Mouse (Mus musculus) kidney, embryonic 15.5 days (tissue): Measurements from ENCODE around the gene Cilp2. TPM values are rescaled to one million over a fixed set of nuclear protein-coding genes. Genes with fewer than 3 reads are reported as not detected.

ENCODE experiments used
- ATAC-seq: fragments of 200-750 bp; cut with Nextera tagmentation; replicated peaks from 2 replicates; pipeline ENCODE4 v1.8.0; 2017; ENCODE audit warnings: moderate TSS enrichment; ENCODE audit not compliant: low FRiP score
- H3K27ac ChIP-seq: fragments of 300-500 bp; sonication (generic); 2 replicates; pipeline ENCODE4 v1.5.1; 2015; ENCODE audit warnings: mild to moderate bottlenecking, inconsistent platforms
- H3K27me3 ChIP-seq: fragments of 300-500 bp; sonication (generic); 2 replicates; pipeline ENCODE4 v1.6.1; 2015; ENCODE audit warnings: inconsistent platforms
- H3K36me3 ChIP-seq: fragments of 300-500 bp; sonication (generic); 2 replicates; pipeline ENCODE4 v1.6.1; 2015; ENCODE audit warnings: inconsistent platforms
- H3K4me1 ChIP-seq: fragments of 300-500 bp; sonication (generic); 2 replicates; pipeline ENCODE4 v1.6.1; 2015; ENCODE audit warnings: inconsistent platforms
- H3K4me2 ChIP-seq: fragments of 300-500 bp; sonication (generic); 2 replicates; pipeline ENCODE4 v1.6.1; 2015; ENCODE audit warnings: moderate library complexity, mild to moderate bottlenecking, inconsistent platforms
- H3K4me3 ChIP-seq: fragments of 300-500 bp; sonication (generic); replicated peaks from 2 replicates; pipeline ENCODE4 v1.5.1; 2015; ENCODE audit warnings: mild to moderate bottlenecking, inconsistent platforms
- H3K9ac ChIP-seq: fragments of 300-500 bp; sonication (generic); 2 replicates; pipeline ENCODE4 v1.6.1; 2015; ENCODE audit warnings: mild to moderate bottlenecking, inconsistent platforms
- H3K9me3 ChIP-seq: fragments of 300-500 bp; sonication (generic); replicated peaks from 2 replicates; pipeline ENCODE4 v1.6.1; 2016; ENCODE audit warnings: inconsistent platforms
- WGBS: fragments of 180-500 bp; shearing (Covaris S2); methylation state at CpG from one replicate; pipeline ENCODE4 v1.1.7; 2015; ENCODE audit warnings: mixed read lengths; 5-methylcytosine and 5-hydroxymethylcytosine counted together
- polyA plus RNA-seq: library from polyadenylated mRNA; unstranded; fragments of >200 nt; fragmentation: Nextera tagmentation; extraction: Ambion mirVana; gene quantifications from 2 replicates; pipeline ENCODE4 v1.2.1, GENCODE M21; 2015

The Cilp2 gene
- polyA plus RNA-seq, 1 experiment from 2014 or later, result 0.88 TPM

- WGBS, result 52% methylated on average over 5 of the region's 5 CpGs
Measured at GRCm38 (mm10) chr8:69864180-69864579, 23.3 kb downstream of the Cilp2 start.

GRCm38 (mm10) chr8:69863387-69864020, 24.0 kb downstream of the Cilp2 start:
- no peaks in the 10 kb centered on the region for H3K9me3 ChIP-seq
- 85% methylated on average over 5 of the region's 5 CpGs for WGBS
- H3K9ac ChIP-seq, result no peak overlapping the region
- H3K27me3 ChIP-seq, result no peaks in the 10 kb centered on the region
- no peak overlapping the region for H3K4me2 ChIP-seq
- H3K27ac ChIP-seq, result no peak overlapping the region
- H3K36me3 ChIP-seq, result no peaks in the 10 kb centered on the region
- no peaks in the 10 kb centered on the region for H3K4me1 ChIP-seq
- no peak for ATAC-seq
- no peak overlapping the region for H3K4me3 ChIP-seq

More at GRCm38 (mm10) chr8:69864180-69864579, 23.3 kb downstream of the Cilp2 start:
- H3K9ac ChIP-seq, result no peak overlapping the region
- no peak overlapping the region for H3K4me2 ChIP-seq
- no peaks in the 10 kb centered on the region for H3K27me3 ChIP-seq
- ATAC-seq, result no peak
- H3K36me3 ChIP-seq, result no peaks in the 10 kb centered on the region
- H3K4me3 ChIP-seq, result no peak overlapping the region
- H3K9me3 ChIP-seq, result no peaks in the 10 kb centered on the region
- H3K4me1 ChIP-seq, result no peaks in the 10 kb centered on the region
- H3K27ac ChIP-seq, result no peak overlapping the region

- WGBS, result 71% methylated on average over 2 of the region's 2 CpGs
Measured at GRCm38 (mm10) chr8:69861251-69861650, 26.2 kb downstream of the Cilp2 start.

GRCm38 (mm10) chr8:69860807-69861206, 26.7 kb downstream of the Cilp2 start:
- H3K4me3 ChIP-seq, result no peak overlapping the region
- no peaks in the 10 kb centered on the region for H3K4me1 ChIP-seq
- H3K36me3 ChIP-seq, result no peaks in the 10 kb centered on the region
- no peaks in the 10 kb centered on the region for H3K27me3 ChIP-seq
- ATAC-seq, result no peak
- no peak overlapping the region for H3K4me2 ChIP-seq
- H3K9ac ChIP-seq, result no peak overlapping the region
- no peak overlapping the region for H3K27ac ChIP-seq
- 60% methylated on average over 4 of the region's 4 CpGs for WGBS
- no peaks in the 10 kb centered on the region for H3K9me3 ChIP-seq

More at GRCm38 (mm10) chr8:69861251-69861650, 26.2 kb downstream of the Cilp2 start:
- H3K9ac ChIP-seq, result no peak overlapping the region
- H3K27me3 ChIP-seq, result no peaks in the 10 kb centered on the region
- no peak overlapping the region for H3K27ac ChIP-seq
- no peaks in the 10 kb centered on the region for H3K36me3 ChIP-seq
- no peaks in the 10 kb centered on the region for H3K9me3 ChIP-seq
- ATAC-seq, result no peak
- H3K4me3 ChIP-seq, result no peak overlapping the region
- H3K4me1 ChIP-seq, result no peaks in the 10 kb centered on the region
- no peak overlapping the region for H3K4me2 ChIP-seq

GRCm38 (mm10) chr8:69853869-69854268, 33.6 kb downstream of the Cilp2 start:
- no peaks in the 10 kb centered on the region for H3K27me3 ChIP-seq
- no peak for ATAC-seq
- H3K4me1 ChIP-seq, result no peaks in the 10 kb centered on the region
- H3K27ac ChIP-seq, result no peak overlapping the region
- H3K9me3 ChIP-seq, result no peaks in the 10 kb centered on the region
- no peak overlapping the region for H3K4me3 ChIP-seq
- WGBS, result 91% methylated on average over 10 of the region's 10 CpGs
- H3K9ac ChIP-seq, result no peak overlapping the region
- H3K4me2 ChIP-seq, result no peak overlapping the region
- no peaks in the 10 kb centered on the region for H3K36me3 ChIP-seq

GRCm38 (mm10) chr8:69850926-69851506, 36.5 kb downstream of the Cilp2 start:
- no peaks in the 10 kb centered on the region for H3K9me3 ChIP-seq
- H3K36me3 ChIP-seq, result no peaks in the 10 kb centered on the region
- no peak overlapping the region for H3K9ac ChIP-seq
- no peaks in the 10 kb centered on the region for H3K27me3 ChIP-seq
- no peaks in the 10 kb centered on the region for H3K4me1 ChIP-seq
- no peak overlapping the region for H3K4me3 ChIP-seq
- no peak overlapping the region for H3K27ac ChIP-seq
- no peak for ATAC-seq
- 73% methylated on average over 7 of the region's 7 CpGs for WGBS
- no peak overlapping the region for H3K4me2 ChIP-seq

GRCm38 (mm10) chr8:69849899-69850298, 37.6 kb downstream of the Cilp2 start:
- Histone ChIP-seq H3K9me3 (no peaks in the 10 kb centered on the region), H3K27me3 (no peaks in the 10 kb centered on the region), H3K4me1 (no peaks in the 10 kb centered on the region), H3K4me2 (no peak overlapping the region), H3K4me3 (no peak overlapping the region), H3K36me3 (no peaks in the 10 kb centered on the region), H3K9ac (no peak overlapping the region), H3K27ac (no peak overlapping the region)
- ATAC-seq, result no peak
- WGBS, result 47% methylated on average over 3 of the region's 3 CpGs

- H3K27ac ChIP-seq, result no peak overlapping the region
- no peak for ATAC-seq
- H3K36me3 ChIP-seq, result no peaks in the 10 kb centered on the region
- no peaks in the 10 kb centered on the region for H3K4me1 ChIP-seq
- 76% methylated on average over 8 of the region's 8 CpGs for WGBS
- no peaks in the 10 kb centered on the region for H3K9me3 ChIP-seq
- H3K27me3 ChIP-seq, result no peaks in the 10 kb centered on the region
- H3K4me3 ChIP-seq, result no peak overlapping the region
- no peak overlapping the region for H3K4me2 ChIP-seq
- H3K9ac ChIP-seq, result no peak overlapping the region
Measured at GRCm38 (mm10) chr8:69848951-69849350, 38.5 kb downstream of the Cilp2 start.

GRCm38 (mm10) chr8:69847167-69848065, 40.1 kb downstream of the Cilp2 start:
- H3K27ac ChIP-seq, result no peak overlapping the region
- 66% methylated on average over 3 of the region's 3 CpGs for WGBS
- no peak for ATAC-seq
- no peaks in the 10 kb centered on the region for H3K36me3 ChIP-seq
- no peaks in the 10 kb centered on the region for H3K27me3 ChIP-seq
- no peak overlapping the region for H3K4me2 ChIP-seq
- no peaks in the 10 kb centered on the region for H3K9me3 ChIP-seq
- no peaks in the 10 kb centered on the region for H3K4me1 ChIP-seq
- no peak overlapping the region for H3K9ac ChIP-seq
- H3K4me3 ChIP-seq, result no peak overlapping the region

GRCm38 (mm10) chr8:69837057-69837682, 50.3 kb downstream of the Cilp2 start:
- H3K27me3 ChIP-seq, result 0 out of 2 replicates have a peak, but pooled peaks cover 2% of the 10 kb centered on the region
- ATAC-seq, result no peak
- WGBS, result 75% methylated on average over 8 of the region's 8 CpGs
- H3K4me1 ChIP-seq, result peaks cover 10% of the 10 kb centered on the region
- H3K9ac ChIP-seq, result no peak overlapping the region
- H3K36me3 ChIP-seq, result no peaks in the 10 kb centered on the region
- no peak overlapping the region for H3K27ac ChIP-seq
- no peak overlapping the region for H3K4me3 ChIP-seq
- no peaks in the 10 kb centered on the region for H3K9me3 ChIP-seq
- H3K4me2 ChIP-seq, result no peak overlapping the region

GRCm38 (mm10) chr8:69832298-69832853, 55.1 kb downstream of the Cilp2 start, which contains the start of gene Pbx4:
Gene Pbx4 (plus strand): TSS chr8:69832491.
- peak within 1 kb of the TSS; percentile 64 for H3K27ac ChIP-seq
- no peaks in the 10 kb centered on the region for H3K9me3 ChIP-seq
- H3K4me1 ChIP-seq, result peaks cover 15% of the 10 kb centered on the region
- peak within 1 kb of the TSS; percentile 69 for H3K4me3 ChIP-seq
- WGBS, result under 1% methylated on average over 38 of the region's 38 CpGs
- 0 out of 2 replicates have a peak, but pooled peaks cover 2% of the 10 kb centered on the region for H3K27me3 ChIP-seq
- peak within 1 kb of the TSS; percentile 99 for H3K4me2 ChIP-seq
- peaks cover 17% of the 10 kb centered on the region for H3K36me3 ChIP-seq
- H3K9ac ChIP-seq, result peak within 1 kb of the TSS; percentile 64; the same call in 1 of the 2 replicates
- peak; percentile 98 for ATAC-seq
